Mouse (Mus musculus) heart, postnatal 0 days (tissue): ENCODE data around the gene Sprr2h. TPM values are rescaled to one million over a fixed set of nuclear protein-coding genes. Genes with fewer than 3 reads are reported as not detected.

Source experiments
- ATAC-seq: fragments of 200-750 bp; cut with Nextera tagmentation; 2 replicates; pipeline ENCODE4 v1.8.0; 2017; ENCODE audit warnings: low read depth, moderate number of reproducible peaks, moderate library complexity; ENCODE audit not compliant: insufficient read depth
- DNase-seq: peaks from one replicate; pipeline ENCODE4 v3.0.0-alpha.2; 2016; ENCODE audit warnings: low spot score
- H3K27ac ChIP-seq: fragments of 300-500 bp; sonication (generic); 2 replicates; pipeline ENCODE4 v1.5.1; 2014; ENCODE audit warnings: low read depth, mild to moderate bottlenecking
- H3K27me3 ChIP-seq: fragments of 300-500 bp; sonication (generic); 2 replicates; pipeline ENCODE4 v1.6.1; 2014; ENCODE audit warnings: low read length, mixed read lengths; ENCODE audit not compliant: control insufficient read depth, insufficient read depth
- H3K36me3 ChIP-seq: fragments of 300-500 bp; sonication (generic); replicated peaks from 2 replicates; pipeline ENCODE4 v1.6.1; 2014; ENCODE audit warnings: low read length, mixed read lengths; ENCODE audit not compliant: control insufficient read depth, insufficient read depth
- H3K4me1 ChIP-seq: fragments of 300-500 bp; sonication (generic); 2 replicates; pipeline ENCODE4 v1.6.1; 2014; ENCODE audit warnings: antibody characterized with exemption; ENCODE audit not compliant: control insufficient read depth, insufficient read depth
- H3K4me2 ChIP-seq: fragments of 300-500 bp; sonication (generic); 2 replicates; pipeline ENCODE4 v1.6.1; 2014; ENCODE audit warnings: low read depth, mild to moderate bottlenecking, low read length, moderate library complexity
- H3K4me3 ChIP-seq: fragments of 300-500 bp; sonication (generic); 2 replicates; pipeline ENCODE4 v1.5.1; 2014; ENCODE audit warnings: low read depth, low read length
- H3K9ac ChIP-seq: fragments of 300-500 bp; sonication (generic); replicated peaks from 2 replicates; pipeline ENCODE4 v1.6.1; 2014; ENCODE audit warnings: low read depth, low read length, mixed read lengths
- H3K9me3 ChIP-seq: fragments of 300-500 bp; sonication (generic); replicated peaks from 2 replicates; pipeline ENCODE4 v1.6.1; 2016; ENCODE audit warnings: low read length; ENCODE audit not compliant: control insufficient read depth
- CTCF ChIP-seq: IDR thresholded peaks from 2 replicates; pipeline ENCODE4 v1.5.1; 2016; ENCODE audit warnings: antibody characterized with exemption, control low read depth, low read depth
- EP300 ChIP-seq: IDR thresholded peaks from 2 replicates; pipeline ENCODE4 v1.6.1; 2016; ENCODE audit warnings: antibody characterized with exemption, low read depth
- WGBS: fragments of 180-500 bp; shearing (Covaris S2); extraction: QIAGEN DNeasy Blood & Tissue Kit; methylation state at CpG from one replicate; pipeline ENCODE4 v1.1.7; 2014; 5-methylcytosine and 5-hydroxymethylcytosine counted together
- polyA plus RNA-seq: library from polyadenylated mRNA; unstranded; fragments of >200 nt; fragmentation: Nextera tagmentation; extraction: Ambion mirVana; gene quantifications from 2 replicates; pipeline ENCODE4 v1.2.1, GENCODE M21; 2015
- total RNA-seq: library from RNA; depleted of rRNA; stranded (reverse); fragments of >200 nt; gene quantifications from 2 replicates; pipeline ENCODE4 v1.2.3, GENCODE M21; 2014; ENCODE audit warnings: low replicate concordance; rRNA removed

The Sprr2h gene
- total RNA-seq (not detected in 2 replicates), polyA plus RNA-seq (not detected in 2 replicates)

- Histone ChIP-seq H3K4me1 (no peaks in the 10 kb centered on the region), H3K9ac (no peak within 1 kb of the TSS), H3K4me3 (no peak within 1 kb of the TSS), H3K4me2 (no peak within 1 kb of the TSS), H3K27me3 (no peaks in the 10 kb centered on the region), H3K9me3 (no peaks in the 10 kb centered on the region), H3K27ac (no peak within 1 kb of the TSS), H3K36me3 (no peaks in the 10 kb centered on the region)
- WGBS, result 63% methylated on average over 1 of the region's 1 CpGs
- ATAC-seq (no peak), DNase-seq (no peak)
- TF ChIP-seq EP300 (no peak), CTCF (no peak)
These were observed at the start of gene Sprr2h for GRCm38 (mm10) chr3:92385385-92385784. Gene Sprr2h (plus strand): TSS chr3:92385685.

GRCm38 (mm10) chr3:92336278-92336677 lies 49.2 kb upstream of the Sprr2h start:
- TF ChIP-seq EP300, result no peak
- no peak for TF ChIP-seq CTCF

GRCm38 (mm10) chr3:92338840-92339239 lies 46.6 kb upstream of the Sprr2h start, which contains the start of gene Sprr2d:
Gene Sprr2d (plus strand): TSS chr3:92339140.
- 87% methylated on average over 5 of the region's 5 CpGs for WGBS
- DNase-seq, result no peak
- no peaks in the 10 kb centered on the region for H3K9me3 ChIP-seq
- TF ChIP-seq CTCF (no peak), EP300 (no peak)
- H3K4me3 ChIP-seq, result no peak within 1 kb of the TSS
- no peak within 1 kb of the TSS for H3K27ac ChIP-seq
- no peak for ATAC-seq
- H3K9ac ChIP-seq, result no peak within 1 kb of the TSS
- no peaks in the 10 kb centered on the region for H3K27me3 ChIP-seq
- no peaks in the 10 kb centered on the region for H3K36me3 ChIP-seq
- no peak within 1 kb of the TSS for H3K4me2 ChIP-seq
- H3K4me1 ChIP-seq, result no peaks in the 10 kb centered on the region

More at GRCm38 (mm10) chr3:92336278-92336677, 49.2 kb upstream of the Sprr2h start:
- ATAC-seq, result no peak
- no peak overlapping the region for H3K27ac ChIP-seq
- H3K36me3 ChIP-seq, result no peaks in the 10 kb centered on the region
- H3K4me3 ChIP-seq, result no peak overlapping the region
- no peaks in the 10 kb centered on the region for H3K9me3 ChIP-seq
- no peaks in the 10 kb centered on the region for H3K4me1 ChIP-seq
- H3K4me2 ChIP-seq, result no peak overlapping the region
- no peak for DNase-seq
- H3K27me3 ChIP-seq, result no peaks in the 10 kb centered on the region
- 53% methylated on average over 1 of the region's 1 CpGs for WGBS
- no peak overlapping the region for H3K9ac ChIP-seq

GRCm38 (mm10) chr3:92351843-92352242 lies 33.6 kb upstream of the Sprr2h start, which contains the start of gene Sprr2e:
Gene Sprr2e (plus strand): TSS chr3:92352143.
- Histone ChIP-seq H3K4me2 (no peak within 1 kb of the TSS), H3K36me3 (no peaks in the 10 kb centered on the region), H3K27ac (no peak within 1 kb of the TSS), H3K27me3 (no peaks in the 10 kb centered on the region), H3K4me1 (no peaks in the 10 kb centered on the region), H3K9ac (no peak within 1 kb of the TSS), H3K4me3 (no peak within 1 kb of the TSS), H3K9me3 (no peaks in the 10 kb centered on the region)
- WGBS, result 70% methylated on average over 2 of the region's 2 CpGs
- DNase-seq (no peak), ATAC-seq (no peak)
- TF ChIP-seq EP300, result no peak
- TF ChIP-seq CTCF, result no peak

- Histone ChIP-seq H3K27me3 (no peaks in the 10 kb centered on the region), H3K36me3 (no peaks in the 10 kb centered on the region), H3K9me3 (0 out of 2 replicates have a peak, but pooled peaks cover 3% of the 10 kb centered on the region), H3K9ac (no peak overlapping the region), H3K4me1 (no peaks in the 10 kb centered on the region), H3K27ac (no peak overlapping the region), H3K4me2 (no peak overlapping the region), H3K4me3 (no peak overlapping the region)
- TF ChIP-seq EP300 (no peak), CTCF (no peak)
- no peak for DNase-seq
- no peak for ATAC-seq
These were observed 23.9 kb upstream of the Sprr2h start for GRCm38 (mm10) chr3:92361619-92362018.

GRCm38 (mm10) chr3:92364887-92365286 lies 20.6 kb upstream of the Sprr2h start, which contains the start of gene Sprr2f:
Gene Sprr2f (plus strand): TSS chr3:92365187.
- no peak within 1 kb of the TSS for H3K4me3 ChIP-seq
- no peak within 1 kb of the TSS for H3K9ac ChIP-seq
- H3K4me1 ChIP-seq, result no peaks in the 10 kb centered on the region
- no peak within 1 kb of the TSS for H3K27ac ChIP-seq
- WGBS, result 46% methylated on average over 3 of the region's 3 CpGs
- TF ChIP-seq CTCF, result no peak
- no peaks in the 10 kb centered on the region for H3K36me3 ChIP-seq
- no peak for DNase-seq
- no peaks in the 10 kb centered on the region for H3K9me3 ChIP-seq
- no peak within 1 kb of the TSS for H3K4me2 ChIP-seq
- no peaks in the 10 kb centered on the region for H3K27me3 ChIP-seq
- ATAC-seq, result no peak
